In genomic region chr2:51914944-51915680, GRCm38 (mm10) we compare ENCODE assay signal across 8 mouse cellular contexts. TPM values are rescaled to one million over a fixed set of nuclear protein-coding genes. Genes with fewer than 3 reads are reported as not detected.
DNase-seq lines count a peak whose midpoint lies in the region; ATAC-seq and TF ChIP-seq lines count a peak whose summit lies in the region.

No protein-coding gene starts in this region.

- no peak for ATAC-seq in limb, embryonic 11.5 days (ENCODE audit: insufficient number of reproducible peaks, low FRiP score, low TSS enrichment, low read depth)

- 13% methylated on average over 5 of the region's 5 CpGs for WGBS in kidney, adult 2 months
- WGBS in limb, embryonic 11.5 days, result 18% methylated on average over 5 of the region's 5 CpGs

- H3K4me1 ChIP-seq in cortical plate, adult 2 months (ENCODE audit: control insufficient read depth, insufficient read depth, low read length), result no peaks in the 10 kb centered on the region
- H3K4me1 ChIP-seq in kidney, adult 2 months (ENCODE audit: control insufficient read depth, insufficient read depth, low read length), result no peaks in the 10 kb centered on the region
- H3K4me1 ChIP-seq in limb, embryonic 11.5 days (ENCODE audit: control insufficient read depth, insufficient read depth, low read length), result no peaks in the 10 kb centered on the region
- H3K4me1 ChIP-seq in testis, adult 2 months (ENCODE audit: control insufficient read depth, insufficient read depth, low read length), result peaks cover 3% of the 10 kb centered on the region; the same call in 1 of the 2 replicates

- TF ChIP-seq CTCF in cortical plate, adult 2 months (IDR thresholded peaks at IDR 0.05; ENCODE audit: extremely low read depth, insufficient read depth, low read length), result peak; percentile 75
- TF ChIP-seq CTCF in kidney, adult 2 months (conservative IDR thresholded peaks at IDR 0.05; ENCODE audit: insufficient read depth, insufficient read length, low read depth, low read length), result peak; percentile 78
- TF ChIP-seq CTCF in testis, adult 2 months (IDR thresholded peaks at IDR 0.05; ENCODE audit: control insufficient read depth, insufficient read depth, insufficient replicate concordance, low read depth, low read length), result peak; percentile 30; the same call in 1 of the 2 replicates

- H3K4me3 ChIP-seq in cortical plate, adult 2 months (ENCODE audit: insufficient read depth, low read length), result no peak overlapping the region
- no peak overlapping the region for H3K4me3 ChIP-seq in kidney, adult 2 months (ENCODE audit: insufficient read depth, low read depth, low read length)
- H3K4me3 ChIP-seq in limb, embryonic 11.5 days (ENCODE audit: low read depth, low read length), result no peak overlapping the region
- no peak overlapping the region for H3K4me3 ChIP-seq in testis, adult 2 months (ENCODE audit: control insufficient read depth, low read depth, low read length)

- no peaks in the 10 kb centered on the region for H3K27me3 ChIP-seq in kidney, adult 2 months (replicated peaks; ENCODE audit: control insufficient read depth, insufficient read depth, low read length)
- no peaks in the 10 kb centered on the region for H3K27me3 ChIP-seq in limb, embryonic 11.5 days (ENCODE audit: control insufficient read depth, insufficient read depth, low read length)
- H3K27me3 ChIP-seq in testis, adult 2 months (ENCODE audit: control insufficient read depth, insufficient read depth, low read length), result no peaks in the 10 kb centered on the region

- DNase-seq in B cell, adult 2 months, result peak; percentile 71 to 73
- peak; percentile 91 for DNase-seq in adipocyte (ENCODE audit: low spot score)
- peak; percentile 68 for DNase-seq in gastrocnemius, postnatal 14 days
- peak; percentile 84 for DNase-seq in kidney, adult 2 months
- peak; percentile 85 for DNase-seq in limb, embryonic 11.5 days (ENCODE audit: low spot score)
- DNase-seq in natural killer cell, adult 2 months (ENCODE audit: low spot score in 2 of 2), result peak; percentile 18 to 47

- H3K27ac ChIP-seq in cortical plate, adult 2 months (ENCODE audit: insufficient read depth, low read length), result no peak overlapping the region
- no peak overlapping the region for H3K27ac ChIP-seq in kidney, adult 2 months (ENCODE audit: insufficient read depth, low read depth, low read length)
- no peak overlapping the region for H3K27ac ChIP-seq in limb, embryonic 11.5 days (replicated peaks; ENCODE audit: low read depth, low read length)
- H3K27ac ChIP-seq in testis, adult 2 months (ENCODE audit: control insufficient read depth, insufficient read depth, low read depth, low read length), result no peak overlapping the region

- no peak overlapping the region for H3K9ac ChIP-seq in limb, embryonic 11.5 days (ENCODE audit: low read length)

- no peak overlapping the region for H3K4me2 ChIP-seq in limb, embryonic 11.5 days (ENCODE audit: low read depth, severe bottlenecking)

- intact Hi-C loops in gastrocnemius, postnatal 14 days (cut with DNase I; ENCODE audit: low total_unique reads), result loop anchor here (5.0 kb wide), 1 partner anchor 1613 kb away; no protein-coding TSS in a partner anchor

- no peak for TF ChIP-seq POLR2A in cortical plate, adult 2 months (IDR thresholded peaks at IDR 0.05; ENCODE audit: extremely low read depth, insufficient read depth, low read length)
- TF ChIP-seq POLR2A in kidney, adult 2 months (IDR thresholded peaks at IDR 0.05; ENCODE audit: low read depth, low read length), result no peak
- no peak for TF ChIP-seq POLR2A in testis, adult 2 months (IDR thresholded peaks at IDR 0.05; ENCODE audit: control insufficient read depth, low read depth, low read length)

- H3K9me3 ChIP-seq in limb, embryonic 11.5 days (ENCODE audit: control insufficient read depth, low read length), result no peaks in the 10 kb centered on the region

- no peaks in the 10 kb centered on the region for H3K36me3 ChIP-seq in kidney, adult 2 months (ENCODE audit: control insufficient read depth, insufficient read depth, low read length)
- no peaks in the 10 kb centered on the region for H3K36me3 ChIP-seq in limb, embryonic 11.5 days (ENCODE audit: control insufficient read depth, insufficient read depth, low read length)
- H3K36me3 ChIP-seq in testis, adult 2 months (ENCODE audit: control insufficient read depth, insufficient read depth, low read length), result no peaks in the 10 kb centered on the region

RNA-seq across cellular contexts. Expression of gene Rbm43, which starts 19.9 kb away (rescaled TPM):
- polyA plus RNA-seq in cortical plate, adult 2 months (2012; rRNA removed), result 14.4 and 15.5 TPM in 2 replicates
- total RNA-seq in gastrocnemius, postnatal 14 days (2021), result 1 to 10 TPM; 2.4 to 2.6 TPM
- polyA plus RNA-seq in kidney, adult 2 months (2012; rRNA removed), result 6.4 and 6.6 TPM in 2 replicates
- polyA plus RNA-seq in limb, embryonic 11.5 days (2014; fragmentation: Nextera tagmentation; extraction: Ambion mirVana), result 9.1 and 11.6 TPM in 2 replicates
- polyA plus RNA-seq in testis, adult 2 months (2012; rRNA removed), result 14.3 and 23.2 TPM in 2 replicates

RNA-seq across cellular contexts. Expression of gene Nmi, which starts 58.2 kb away (rescaled TPM):
- 6.3 and 6.8 TPM in 2 replicates for polyA plus RNA-seq in cortical plate, adult 2 months (2012; rRNA removed)
- 1 to 10 TPM; 3.4 to 4.3 TPM for total RNA-seq in gastrocnemius, postnatal 14 days (2021)
- polyA plus RNA-seq in kidney, adult 2 months (2012; rRNA removed), result 4.5 and 6.4 TPM in 2 replicates
- polyA plus RNA-seq in limb, embryonic 11.5 days (2014; fragmentation: Nextera tagmentation; extraction: Ambion mirVana), result 8.3 and 8.9 TPM in 2 replicates
- polyA plus RNA-seq in testis, adult 2 months (2012; rRNA removed), result 0.85 and 1.1 TPM in 2 replicates

Comparison
In these comparisons a context has a peak if more than half of its experiments do, and no peak if none do; other contexts are left out.
1. DNase-seq: peak in every context shown above with its lines; median percentile 91 in adipocyte; 85 in limb, embryonic 11.5 days; 84 in kidney, adult 2 months; 72 in B cell, adult 2 months; 68 in gastrocnemius, postnatal 14 days; 32 in natural killer cell, adult 2 months.